Mouse (Mus musculus) ovary, adult 18-20 months (tissue): ENCODE results near the gene Gnai2.

Experiments
- DNase-seq: peaks from one replicate; pipeline ENCODE4 v3.0.0; 2022; ENCODE audit warnings: low spot score, mixed read lengths

The Gnai2 gene

GRCm38 (mm10) chr9:107658096-107658495 lies 22.9 kb upstream of the Gnai2 start:
- peak; percentile 67 for DNase-seq

GRCm38 (mm10) chr9:107657144-107657543 lies 22.0 kb upstream of the Gnai2 start:
- DNase-seq = no peak

GRCm38 (mm10) chr9:107654585-107654984 lies 19.4 kb upstream of the Gnai2 start:
- DNase-seq = no peak

DNA sequence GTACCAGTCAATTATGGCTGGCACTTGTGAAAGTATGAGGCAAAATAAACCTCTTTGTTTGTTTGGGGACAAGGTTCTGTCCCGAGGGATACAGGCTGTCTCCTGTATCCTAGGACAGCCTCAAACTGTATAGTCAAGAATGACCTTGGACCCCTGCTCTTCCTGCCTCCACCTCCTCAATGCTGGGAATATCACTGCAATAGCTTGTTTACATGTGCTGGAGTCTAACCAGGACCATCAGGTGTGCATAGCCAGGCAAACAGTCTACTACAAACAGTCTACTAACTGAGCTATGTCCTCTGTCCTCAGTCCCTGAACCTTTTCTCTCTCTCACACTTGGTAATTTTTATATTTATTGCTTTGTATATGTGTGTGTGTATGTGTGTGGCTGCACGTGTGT lies 18.3 kb upstream of the Gnai2 start:
- DNase-seq = no peak

DNA sequence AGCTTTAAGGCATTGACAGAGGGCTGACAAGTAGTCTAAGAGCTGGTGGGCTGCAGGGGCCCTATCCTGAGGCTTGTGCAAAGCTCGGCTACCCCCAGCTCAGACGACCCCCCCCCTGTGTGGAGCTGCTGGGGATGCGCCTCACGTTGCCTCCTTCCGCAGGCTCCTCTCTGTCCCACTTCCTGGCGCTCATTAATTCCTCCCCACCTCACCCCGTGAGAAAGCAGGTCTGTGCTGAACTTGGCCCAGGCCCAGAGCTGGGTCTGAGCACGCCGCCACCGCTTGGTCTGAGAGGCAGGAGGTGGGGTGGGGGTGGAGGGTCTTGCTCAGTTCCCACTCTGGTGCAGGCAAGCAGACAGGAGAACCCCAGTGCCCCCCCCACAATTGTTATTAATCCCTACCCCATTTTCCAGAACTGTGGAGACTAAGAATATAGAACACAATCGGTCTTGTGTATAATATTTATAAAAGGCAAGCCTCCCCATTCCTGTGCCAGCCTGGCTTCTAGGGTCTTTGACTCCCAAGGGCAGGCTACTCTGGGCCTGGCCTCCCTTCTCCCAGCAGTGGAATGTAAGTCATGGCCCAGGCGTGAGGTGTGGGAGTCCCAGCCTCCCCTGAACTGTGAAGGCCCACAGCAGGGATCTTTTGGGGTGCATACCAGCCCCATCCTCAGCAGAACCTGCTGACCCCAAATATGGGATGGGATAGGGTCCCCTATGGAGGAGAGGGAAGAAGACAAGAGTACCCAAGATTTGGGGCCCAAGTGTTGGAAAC lies 15.7 kb upstream of the Gnai2 start:
- DNase-seq = no peak

DNA sequence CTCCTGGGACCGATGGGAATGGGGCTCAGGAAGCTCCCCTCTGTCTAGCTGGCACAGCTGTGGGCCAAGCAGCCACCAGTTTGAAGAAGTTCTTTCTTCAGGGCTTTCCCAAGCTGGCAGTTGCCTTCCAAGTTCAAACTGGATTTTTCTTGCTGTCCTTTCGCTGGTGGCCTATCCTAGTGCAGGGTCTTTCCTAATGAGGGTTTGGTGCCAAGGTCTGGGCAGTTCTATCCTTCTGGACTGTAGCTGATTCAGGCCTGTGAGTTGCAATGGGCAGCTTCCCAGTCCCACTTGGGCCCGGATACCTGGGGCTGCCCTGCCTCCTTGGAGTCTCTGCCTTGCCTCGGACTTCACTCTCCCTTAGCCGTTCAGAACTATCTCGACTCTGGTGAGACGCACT lies 15.1 kb upstream of the Gnai2 start:
- no peak for DNase-seq

GRCm38 (mm10) chr9:107648767-107649166 lies 13.6 kb upstream of the Gnai2 start:
- DNase-seq = no peak

- no peak for DNase-seq
These were observed 11.8 kb upstream of the Gnai2 start for GRCm38 (mm10) chr9:107646975-107647374.

- DNase-seq = peak; percentile 47
These were observed 10.4 kb upstream of the Gnai2 start for GRCm38 (mm10) chr9:107645577-107645976.

GRCm38 (mm10) chr9:107645153-107645510 lies 10.0 kb upstream of the Gnai2 start:
- no peak for DNase-seq

GRCm38 (mm10) chr9:107644495-107645152 lies 9.5 kb upstream of the Gnai2 start:
- DNase-seq = peak; percentile 77

DNA sequence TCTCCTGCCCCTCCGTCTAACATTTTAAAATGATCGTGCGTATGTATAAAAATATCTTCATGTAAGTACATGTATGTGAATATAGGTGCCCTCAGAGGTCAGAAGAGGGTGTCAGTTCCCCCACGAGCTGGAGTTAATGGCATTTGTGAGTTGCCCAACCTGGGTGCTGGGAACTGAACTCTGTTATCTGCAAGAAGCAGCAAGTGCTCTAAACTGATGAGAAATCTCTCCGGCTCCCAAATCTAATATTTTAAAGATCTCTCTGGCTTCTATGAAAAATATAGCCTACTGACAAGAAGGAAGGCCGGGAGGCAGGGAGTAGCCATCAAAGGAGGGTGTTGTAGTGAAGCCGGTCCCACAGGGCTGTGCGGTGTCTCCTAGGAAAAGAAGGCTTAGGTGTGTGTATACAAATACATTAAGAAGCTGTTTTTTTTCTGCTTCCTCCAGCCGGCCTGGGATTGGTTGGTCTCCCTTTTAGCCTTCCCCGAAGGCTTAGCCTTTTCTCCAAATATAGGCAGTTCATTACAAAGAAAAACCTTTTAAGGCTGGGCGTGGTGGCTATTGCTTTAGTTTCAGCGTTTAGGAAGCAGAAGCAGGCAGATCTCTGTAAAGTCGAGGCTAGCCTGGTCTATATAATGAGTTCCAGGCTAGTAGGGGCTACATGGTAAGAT lies 8.5 kb upstream of the Gnai2 start:
- DNase-seq = no peak

DNA sequence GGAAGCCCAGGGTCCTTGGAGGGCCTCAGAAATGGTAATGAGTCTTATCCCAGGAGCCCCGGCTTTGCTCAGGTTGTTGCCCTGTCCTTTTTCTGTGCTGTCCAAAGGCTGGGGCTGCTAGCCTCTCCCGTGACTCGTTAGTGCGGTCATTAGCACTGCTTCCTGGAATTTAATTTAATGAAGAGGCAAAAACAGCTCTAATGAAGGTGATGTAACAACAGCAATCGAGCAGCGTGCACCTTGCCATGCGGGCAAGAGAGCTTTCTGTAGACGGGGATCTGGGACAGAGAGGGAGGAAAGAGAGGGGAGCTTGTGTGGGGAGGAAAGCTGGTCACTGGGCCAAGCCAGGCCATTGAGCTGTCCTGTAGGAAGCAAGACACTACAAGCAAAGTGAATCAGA lies 6.5 kb upstream of the Gnai2 start:
- DNase-seq = no peak

- no peak for DNase-seq
These were observed 5.1 kb upstream of the Gnai2 start for GRCm38 (mm10) chr9:107640257-107640772.

- no peak for DNase-seq
These were observed 1.9 kb upstream of the Gnai2 start for GRCm38 (mm10) chr9:107637070-107637469.

DNA sequence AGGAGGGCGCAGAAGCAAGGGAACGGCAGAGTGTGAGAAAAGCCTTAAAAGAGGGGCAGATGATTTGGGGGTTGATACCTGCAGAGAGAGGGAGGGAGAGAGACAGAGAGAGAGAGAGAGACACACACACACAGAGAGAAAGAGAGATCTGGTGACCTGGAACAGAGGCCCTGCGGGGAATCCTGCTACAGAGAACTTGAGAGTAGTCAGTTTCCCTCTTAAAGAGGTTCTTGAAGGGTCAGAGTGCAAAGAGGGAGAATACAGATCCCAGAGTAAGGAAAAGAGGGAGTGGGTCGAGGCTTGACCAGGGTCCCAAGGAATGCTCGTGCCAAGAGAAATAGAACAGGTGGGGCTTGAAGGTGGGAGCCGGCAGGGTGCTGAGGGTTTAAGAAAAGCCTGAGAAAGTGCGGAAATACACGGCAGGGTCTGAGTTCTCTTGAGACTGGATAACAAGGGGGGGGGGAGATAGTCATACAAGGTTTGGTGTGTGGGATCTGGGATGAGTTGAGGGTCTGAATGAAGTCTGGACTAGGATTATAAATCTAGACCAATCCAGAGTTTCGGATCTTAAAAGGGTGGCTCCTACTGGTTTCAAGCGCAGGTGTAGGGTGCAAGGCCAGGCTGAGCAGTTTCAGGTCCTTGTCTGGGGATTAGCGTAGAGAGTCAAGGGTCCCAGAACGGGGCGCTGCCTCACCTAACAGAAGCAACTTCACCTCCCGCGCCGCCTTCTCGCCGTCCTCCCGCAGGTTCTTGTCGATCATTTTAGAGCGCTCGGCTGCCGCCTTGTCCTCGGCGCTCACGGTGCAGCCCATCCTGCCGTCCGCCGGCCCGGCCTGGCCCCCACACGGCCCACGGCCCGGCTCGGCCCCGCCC lies 525 bp downstream of the Gnai2 start:
- DNase-seq = no peak

GRCm38 (mm10) chr9:107633661-107634405 lies 1.3 kb downstream of the Gnai2 start:
- no peak for DNase-seq

GRCm38 (mm10) chr9:107633091-107633660 lies 2.0 kb downstream of the Gnai2 start:
- DNase-seq = peak; percentile 76

DNA sequence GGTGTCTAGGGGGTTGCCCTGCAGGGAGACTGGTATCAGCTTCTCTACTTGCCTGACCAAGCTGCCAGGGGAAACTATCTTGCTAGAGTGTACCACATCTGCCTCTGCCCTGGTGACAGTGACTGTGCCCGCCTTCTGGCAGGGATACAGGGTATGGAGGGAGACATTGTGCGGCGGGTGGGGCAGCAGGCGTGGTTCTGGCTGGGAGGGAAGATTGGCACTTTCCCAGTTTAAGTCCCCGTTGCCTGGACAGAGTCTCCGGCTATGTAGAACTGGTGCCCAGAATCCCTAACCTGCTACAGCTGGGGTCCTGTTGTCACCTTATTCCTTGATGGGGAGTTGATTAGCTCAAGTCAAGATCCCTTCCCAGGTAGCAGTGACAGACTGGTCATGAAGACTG lies 2.7 kb downstream of the Gnai2 start:
- DNase-seq = no peak

- no peak for DNase-seq
These were observed 3.3 kb downstream of the Gnai2 start for GRCm38 (mm10) chr9:107631861-107632260.

GRCm38 (mm10) chr9:107631311-107631826 lies 3.8 kb downstream of the Gnai2 start:
- no peak for DNase-seq
